Mouse (Mus musculus) thymus, adult 18-20 months (tissue): ENCODE results near the gene Slc7a11.

Source experiments
- DNase-seq, 2 experiments: peaks; one replicate each; pipeline ENCODE4 v3.0.0; 2022; ENCODE audit warnings: mixed read lengths in 2 of 2

Gene Slc7a11

DNA sequence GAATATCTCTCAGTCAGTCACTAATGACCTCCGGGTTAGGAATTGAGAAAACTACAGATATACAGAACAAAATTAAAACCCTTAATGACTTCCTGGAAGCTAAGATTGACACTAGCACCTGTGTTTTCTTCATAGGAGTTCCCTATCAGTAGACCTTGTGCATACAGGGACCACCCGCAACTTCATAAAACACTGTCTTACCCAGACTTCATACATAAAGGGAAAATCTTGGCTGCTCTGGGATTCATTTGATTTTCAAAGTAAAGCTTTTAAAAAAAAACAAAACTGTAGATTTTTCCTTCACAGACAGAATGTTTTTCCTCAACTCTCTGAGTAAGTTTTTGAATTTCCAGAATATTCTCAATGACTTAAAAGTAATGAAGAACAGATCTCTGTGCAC, 477.8 kb downstream of the Slc7a11 start:
- no peak for DNase-seq

DNA sequence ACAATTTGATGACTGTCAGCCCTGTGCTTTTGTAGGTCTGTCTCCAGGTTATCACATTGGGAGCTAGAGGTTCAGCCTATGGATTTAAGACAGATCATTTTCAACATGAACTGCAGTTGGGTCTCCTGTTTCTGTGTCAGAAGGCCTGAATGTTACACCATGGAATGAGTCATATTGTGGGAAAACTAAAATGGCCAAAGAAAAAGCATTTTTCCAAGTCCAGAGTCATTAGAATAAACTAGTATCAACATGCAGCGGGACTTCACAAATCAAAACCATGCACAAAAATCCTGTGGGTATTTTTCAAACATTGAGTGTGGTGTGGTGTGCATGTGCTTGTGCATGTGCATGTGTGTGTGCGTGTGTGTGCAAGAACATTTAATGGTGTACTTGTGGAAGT, 482.8 kb downstream of the Slc7a11 start:
- DNase-seq: no peak

DNA sequence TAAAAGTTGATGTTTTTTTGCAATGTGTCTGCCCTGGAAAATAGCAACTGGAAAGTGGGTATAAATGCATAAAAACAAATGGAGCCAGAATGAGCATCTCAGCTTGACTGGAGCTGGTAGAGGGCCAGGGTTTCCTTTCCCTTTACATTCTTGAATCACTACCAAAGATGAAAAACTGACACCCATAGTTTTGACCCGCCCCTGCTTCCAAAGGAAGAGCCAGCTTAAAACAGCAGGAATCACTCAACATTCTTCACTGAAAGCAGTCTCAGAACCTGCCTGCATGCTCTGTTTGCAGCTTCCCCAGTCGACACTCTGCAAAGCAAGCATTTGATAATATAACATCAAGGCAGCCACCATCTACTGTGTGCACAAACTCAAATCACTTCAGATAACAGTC, 496.6 kb downstream of the Slc7a11 start:
- DNase-seq: no peak

DNA sequence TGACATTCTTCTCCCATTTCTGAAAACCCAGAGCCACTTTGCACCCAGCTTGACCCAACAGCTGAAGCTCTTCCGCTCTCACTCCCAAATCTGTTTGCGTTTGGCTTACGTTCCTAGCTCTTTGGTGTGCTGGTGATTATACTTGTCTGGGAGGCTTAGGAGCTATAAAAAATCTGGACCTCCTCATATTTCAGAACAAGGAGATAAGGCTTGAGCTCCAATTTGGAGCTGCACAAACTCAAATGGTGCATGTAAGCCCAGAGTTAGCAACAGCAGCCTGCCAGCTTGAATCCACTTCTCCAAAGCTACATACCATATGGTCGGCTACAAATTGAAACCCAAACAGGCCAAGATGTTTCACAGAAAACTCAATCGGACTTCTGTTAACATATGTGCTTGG, 498.6 kb downstream of the Slc7a11 start:
- no peak for DNase-seq

GRCm38 (mm10) chr3:49937611-49938010, 505.8 kb downstream of the Slc7a11 start:
- DNase-seq: no peak

GRCm38 (mm10) chr3:49929496-49929895, 513.9 kb downstream of the Slc7a11 start:
- no peak for DNase-seq

- DNase-seq: no peak
Observed at GRCm38 (mm10) chr3:49928509-49929263, 514.7 kb downstream of the Slc7a11 start.

DNA sequence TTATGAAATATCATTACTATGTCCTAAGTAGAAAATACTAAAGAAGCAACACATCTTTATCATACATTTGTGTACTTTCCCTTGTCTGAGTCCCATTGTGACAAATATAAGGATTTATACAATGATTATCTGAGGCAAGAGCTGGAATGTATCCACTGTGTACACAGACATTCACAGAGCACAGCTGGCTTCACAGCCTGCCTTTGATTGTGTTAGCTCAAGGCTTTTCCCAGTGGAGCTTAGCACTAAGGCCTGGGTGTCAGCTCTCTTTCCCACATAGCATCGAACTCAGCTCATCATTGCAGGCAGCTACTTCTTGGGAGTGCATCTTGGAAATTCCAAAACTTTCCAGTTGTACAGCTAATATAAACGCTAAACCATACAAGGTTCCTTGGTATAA, 529.5 kb downstream of the Slc7a11 start:
- no peak for DNase-seq

GRCm38 (mm10) chr3:49910922-49911321, 532.5 kb downstream of the Slc7a11 start:
- no peak for DNase-seq

- no peak for DNase-seq
Observed at GRCm38 (mm10) chr3:49908426-49909341, 534.7 kb downstream of the Slc7a11 start.

GRCm38 (mm10) chr3:49893945-49894344, 549.5 kb downstream of the Slc7a11 start:
- no peak for DNase-seq

DNA sequence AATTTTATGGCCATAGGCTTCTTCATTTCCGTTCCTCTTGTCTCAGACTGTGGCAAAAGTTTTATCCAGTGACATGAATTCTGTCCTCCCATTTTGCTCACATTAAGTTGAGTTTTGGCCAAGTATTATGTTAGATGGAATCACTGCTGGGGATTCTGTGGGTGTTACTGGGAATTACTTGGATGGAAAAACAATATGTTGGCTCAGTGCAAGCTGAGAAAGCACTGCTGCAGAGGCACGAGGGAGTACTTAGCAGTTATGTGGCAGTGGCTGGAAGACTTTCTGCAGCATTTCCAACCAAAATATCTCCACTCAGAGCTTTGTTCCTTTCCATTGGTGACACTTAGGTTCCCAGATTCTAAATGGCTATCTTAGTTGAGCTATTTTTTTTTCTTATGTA, 556.1 kb downstream of the Slc7a11 start:
- no peak for DNase-seq

DNA sequence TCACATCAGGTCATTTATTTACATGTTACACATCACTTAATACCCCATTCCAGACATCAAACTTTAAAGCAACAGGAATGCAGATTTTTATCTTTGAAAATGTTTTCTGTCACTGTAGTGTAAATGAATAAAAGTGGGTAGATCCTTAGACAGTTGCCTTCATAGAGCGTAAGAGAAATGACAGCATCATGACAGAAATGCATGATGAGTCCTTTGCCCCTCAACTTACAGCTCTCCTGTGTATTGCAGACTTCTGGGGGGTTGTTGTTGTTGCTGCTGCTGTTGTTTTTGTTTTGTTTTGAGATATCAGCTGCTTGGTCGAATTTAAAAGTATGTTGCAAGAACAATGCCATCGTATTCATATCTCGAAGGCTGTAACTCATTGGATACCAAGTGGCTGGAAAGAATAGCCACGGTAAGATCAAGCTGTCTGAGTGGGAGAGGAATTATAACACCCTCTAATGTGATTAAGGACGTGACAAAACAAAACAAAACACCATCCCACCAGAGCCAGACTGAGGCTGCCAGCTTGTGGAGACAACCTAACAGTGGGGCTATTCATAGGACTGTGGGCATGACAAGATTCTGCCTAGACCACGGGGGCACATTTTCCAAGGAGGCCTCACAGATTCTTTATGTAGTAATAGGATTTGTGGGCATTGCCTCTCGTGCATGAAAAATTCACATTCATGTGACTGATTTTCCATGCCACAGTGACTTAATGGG, 557.0 kb downstream of the Slc7a11 start:
- DNase-seq: no peak

DNA sequence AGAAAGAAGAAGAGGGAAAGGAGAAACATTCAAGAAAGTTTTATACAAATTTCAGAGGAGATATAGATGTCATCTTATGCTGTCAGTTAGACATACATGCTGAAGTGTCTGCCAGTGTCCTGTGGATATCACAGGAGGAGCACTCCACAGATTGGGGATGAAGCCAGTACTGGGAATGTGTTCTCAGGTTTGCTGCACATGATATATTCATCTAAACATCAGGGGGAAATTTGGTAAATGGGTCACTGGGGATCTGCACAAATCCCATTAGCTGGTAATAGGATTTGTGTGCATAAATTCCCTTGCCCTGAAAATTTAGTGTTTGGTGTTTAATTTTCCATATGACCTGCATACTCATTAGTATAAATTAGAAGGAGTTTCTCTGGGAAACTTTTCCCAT, 562.9 kb downstream of the Slc7a11 start:
- DNase-seq: no peak

DNA sequence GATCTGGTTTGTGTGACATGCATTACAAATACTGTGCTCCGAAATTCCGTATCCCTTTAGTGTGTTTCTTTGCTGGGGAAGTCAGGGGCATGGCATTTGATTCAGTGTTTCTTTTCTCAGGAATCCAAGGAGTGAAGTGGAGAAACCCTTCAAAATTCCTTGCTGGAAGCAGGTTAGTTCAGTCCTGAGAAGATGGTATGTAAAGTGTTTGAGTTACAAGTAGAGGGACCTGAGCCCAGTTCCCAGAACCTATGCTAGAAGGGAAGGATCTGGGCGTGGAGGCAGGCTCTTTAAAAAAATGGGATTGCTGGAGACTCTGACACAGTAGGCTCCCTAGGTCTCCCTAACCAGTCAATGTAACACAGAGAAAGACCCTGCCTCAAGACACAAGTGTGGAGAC, 572.6 kb downstream of the Slc7a11 start:
- DNase-seq: no peak

DNA sequence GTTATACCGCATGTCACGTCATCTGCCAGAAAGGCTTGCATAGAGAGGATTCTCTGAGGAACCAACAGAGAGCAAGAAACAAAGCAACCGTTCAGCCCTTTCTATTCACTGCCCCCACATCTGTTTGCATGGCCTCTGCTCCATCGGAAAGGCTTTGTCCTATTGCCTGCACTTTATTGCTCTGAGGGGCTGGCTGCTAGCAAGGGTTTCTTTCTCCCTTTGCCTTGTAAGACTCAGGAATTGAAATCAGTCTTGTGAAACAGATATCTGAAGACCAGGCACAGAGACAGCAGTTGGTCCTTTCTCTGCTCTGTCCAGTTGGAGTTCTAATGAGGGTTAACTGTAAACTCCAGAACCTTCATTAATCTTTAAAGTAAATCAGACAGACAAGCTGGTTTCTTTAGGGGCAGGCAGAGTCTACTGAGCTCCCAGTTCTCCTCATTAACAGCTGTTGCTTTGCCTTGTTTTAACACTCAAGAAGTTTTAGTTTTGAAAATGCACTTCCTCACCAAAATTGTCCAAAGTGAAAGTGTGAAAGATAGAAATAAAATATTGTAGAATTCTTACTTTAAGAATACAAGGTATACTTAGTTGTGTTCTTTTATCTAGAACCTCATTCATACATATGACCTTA, 575.3 kb downstream of the Slc7a11 start:
- DNase-seq: no peak

DNA sequence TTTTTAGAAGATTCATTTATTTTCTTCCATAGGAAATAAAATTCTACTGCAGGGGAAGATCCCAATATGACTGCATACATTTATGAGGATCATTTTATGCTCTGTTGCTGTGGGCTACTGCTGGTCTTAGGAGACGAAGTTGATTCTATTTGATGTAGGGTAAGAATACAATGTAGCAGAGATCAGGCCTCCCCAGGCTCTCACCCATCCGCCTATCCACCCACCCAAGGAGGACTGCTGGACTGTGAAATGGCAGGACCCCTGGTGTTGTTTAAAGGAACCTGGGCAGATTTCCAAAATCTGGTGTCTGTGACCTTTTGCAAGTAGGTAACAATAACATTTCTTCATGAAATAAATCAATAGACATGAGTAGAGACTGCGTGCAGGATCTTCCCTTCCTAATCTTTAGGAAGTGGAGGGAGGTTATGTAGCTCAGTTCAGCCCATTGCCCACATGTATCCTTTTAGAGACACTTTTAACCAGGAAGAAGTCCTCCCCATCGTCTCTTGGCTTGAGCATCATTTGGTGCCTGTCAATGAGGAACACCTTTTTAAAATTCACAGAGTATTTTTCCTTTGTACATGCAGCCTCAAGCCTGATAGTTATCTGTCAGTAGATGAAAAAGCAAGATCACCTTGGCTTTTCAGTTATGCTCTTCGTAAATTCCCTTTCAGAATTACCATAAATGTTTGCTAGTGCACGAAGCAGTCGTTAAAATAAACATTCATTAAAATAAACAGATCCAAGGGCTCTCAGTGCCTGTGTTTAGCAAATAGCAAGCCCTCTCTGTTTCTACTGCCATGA, 576.1 kb downstream of the Slc7a11 start:
- no peak for DNase-seq

- DNase-seq: no peak
Observed at GRCm38 (mm10) chr3:49866061-49866515, 577.3 kb downstream of the Slc7a11 start.

- no peak for DNase-seq
Observed at GRCm38 (mm10) chr3:49856797-49857196, 586.6 kb downstream of the Slc7a11 start.

- no peak for DNase-seq
Observed at GRCm38 (mm10) chr3:49854277-49854676, 589.1 kb downstream of the Slc7a11 start.

DNA sequence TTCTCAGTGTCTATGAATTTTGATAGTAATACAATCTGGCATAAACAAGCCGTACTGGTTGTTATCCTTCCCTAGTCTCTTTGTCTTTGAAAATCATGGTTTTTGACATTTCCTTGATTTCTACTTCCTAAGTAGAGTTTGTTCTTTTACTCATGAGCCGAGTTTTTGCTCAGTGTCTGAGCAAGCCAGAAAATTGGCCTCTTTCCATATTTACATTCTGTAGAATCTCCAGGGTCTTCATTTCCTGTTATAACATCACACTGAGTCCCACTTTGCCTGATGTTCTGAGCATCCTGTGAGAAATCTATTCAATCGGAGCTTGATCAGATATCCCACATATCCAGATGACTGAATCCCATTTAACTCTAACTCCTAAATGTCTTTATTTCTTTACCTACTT, 600.4 kb downstream of the Slc7a11 start:
- DNase-seq: no peak
